Mouse (Mus musculus) kidney, adult 2 months (tissue): ENCODE measurements at regions not wholly inside any gene's neighbourhood (a gene's known extent, or its start where the extent isn't known, plus 50 kb on each side); places are given as distances from the start of the nearest gene placed in this dataset.

ENCODE experiments used
- DNase-seq: peaks from one replicate; pipeline ENCODE4 v3.0.0; 2021
- H3K27ac ChIP-seq: fragments of 200-500 bp; 2 replicates; pipeline ENCODE4 v1.5.1; 2012; ENCODE audit warnings: low read depth, low read length, control low read depth, inconsistent platforms; ENCODE audit not compliant: insufficient read depth
- H3K27me3 ChIP-seq: fragments of 200-500 bp; replicated peaks from 2 replicates; pipeline ENCODE4 v1.6.1; 2012; ENCODE audit warnings: mild to moderate bottlenecking, moderate library complexity, low read length, inconsistent platforms; ENCODE audit not compliant: control insufficient read depth, insufficient read depth
- H3K36me3 ChIP-seq: fragments of 200-500 bp; 2 replicates; pipeline ENCODE4 v1.6.1; 2012; ENCODE audit warnings: mild to moderate bottlenecking, moderate library complexity, low read length, inconsistent platforms; ENCODE audit not compliant: control insufficient read depth, insufficient read depth
- H3K4me1 ChIP-seq: fragments of 200-500 bp; 2 replicates; pipeline ENCODE4 v1.6.1; 2011; ENCODE audit warnings: low read length; ENCODE audit not compliant: control insufficient read depth, insufficient read depth
- H3K4me3 ChIP-seq: fragments of 200-500 bp; 2 replicates; pipeline ENCODE4 v1.5.1; 2011; ENCODE audit warnings: mild to moderate bottlenecking, low read depth, low read length, control low read depth; ENCODE audit not compliant: insufficient read depth
- CTCF ChIP-seq: fragments of 200-500 bp; conservative IDR thresholded peaks from 2 replicates; pipeline ENCODE4 v1.5.1; 2011; ENCODE audit warnings: low read depth, mild to moderate bottlenecking, control low read depth, low read length, moderate library complexity, mixed read lengths; ENCODE audit not compliant: insufficient read depth, insufficient read length
- POLR2A ChIP-seq: fragments of 200-500 bp; IDR thresholded peaks from one replicate; pipeline ENCODE4 v1.6.1; 2011; ENCODE audit warnings: low read depth, low read length, control low read depth
- WGBS: fragments of 180-500 bp; shearing (Covaris S2); methylation state at CpG from one replicate; pipeline ENCODE4 v1.1.7; 2018; 5-methylcytosine and 5-hydroxymethylcytosine counted together

DNA sequence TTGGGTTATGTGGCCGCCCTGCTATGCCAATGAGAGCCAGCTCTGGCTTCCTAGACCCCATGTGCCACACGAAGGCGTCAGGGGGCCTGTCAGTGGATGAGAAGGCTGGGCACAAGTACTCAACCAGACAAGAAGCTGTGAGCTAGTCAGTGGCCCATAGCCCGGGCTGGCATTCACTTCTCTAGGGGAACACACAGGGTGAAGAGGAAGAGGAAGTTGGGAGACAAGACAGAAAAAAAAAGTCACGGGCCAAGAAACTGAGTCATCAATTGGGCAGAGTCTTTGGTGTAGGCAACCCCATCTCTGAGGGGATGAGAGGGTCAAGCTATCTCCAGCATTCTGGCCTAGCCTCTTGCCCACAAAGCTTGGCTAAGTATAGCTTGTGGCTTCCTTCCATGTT lies 93.8 kb upstream of the Rybp start:
- DNase-seq: no peak
- no peak overlapping the region for H3K27ac ChIP-seq
- no peak for TF ChIP-seq CTCF
- TF ChIP-seq POLR2A: no peak
- WGBS: 87% methylated on average over 5 of the region's 5 CpGs
- H3K4me1 ChIP-seq: no peaks in the 10 kb centered on the region
- no peak overlapping the region for H3K4me3 ChIP-seq
- no peaks in the 10 kb centered on the region for H3K27me3 ChIP-seq
- no peaks in the 10 kb centered on the region for H3K36me3 ChIP-seq

GRCm38 (mm10) chr6:100380536-100380935 lies 93.3 kb upstream of the Rybp start:
- WGBS: 50% methylated on average over 6 of the region's 6 CpGs
- Histone ChIP-seq H3K27me3 (no peaks in the 10 kb centered on the region), H3K27ac (no peak overlapping the region), H3K4me3 (no peak overlapping the region), H3K36me3 (no peaks in the 10 kb centered on the region), H3K4me1 (no peaks in the 10 kb centered on the region)
- no peak for TF ChIP-seq CTCF
- no peak for TF ChIP-seq POLR2A
- DNase-seq: no peak

DNA sequence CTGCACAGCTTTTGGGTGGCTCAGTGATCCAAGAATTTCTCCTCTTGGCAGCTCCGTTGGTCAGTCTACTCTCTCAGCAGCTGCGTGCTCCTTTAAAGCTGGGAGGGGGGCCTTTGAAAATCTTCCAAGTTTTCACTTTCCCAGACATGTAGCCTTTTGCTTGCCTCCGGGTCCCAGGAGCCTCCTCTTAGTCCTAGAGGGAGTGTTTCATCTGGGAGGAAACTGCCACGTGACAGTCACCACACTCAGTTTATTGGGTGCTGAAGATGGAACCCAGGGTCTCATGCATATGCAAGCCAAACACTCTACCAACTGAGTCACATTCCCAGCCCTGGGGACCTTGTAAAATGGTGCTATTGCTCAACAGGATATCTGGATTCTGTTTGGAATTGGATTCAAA lies 92.5 kb upstream of the Rybp start:
- Histone ChIP-seq H3K4me3 (no peak overlapping the region), H3K4me1 (no peaks in the 10 kb centered on the region), H3K27me3 (no peaks in the 10 kb centered on the region), H3K36me3 (no peaks in the 10 kb centered on the region), H3K27ac (no peak overlapping the region)
- WGBS: 51% methylated on average over 4 of the region's 4 CpGs
- DNase-seq: no peak
- TF ChIP-seq POLR2A (no peak), CTCF (no peak)

GRCm38 (mm10) chr6:100378533-100378874 lies 91.2 kb upstream of the Rybp start:
- DNase-seq: no peak
- Histone ChIP-seq H3K36me3 (no peaks in the 10 kb centered on the region), H3K4me1 (no peaks in the 10 kb centered on the region), H3K27ac (no peak overlapping the region), H3K4me3 (no peak overlapping the region), H3K27me3 (no peaks in the 10 kb centered on the region)
- no peak for TF ChIP-seq POLR2A
- TF ChIP-seq CTCF: no peak
- 81% methylated on average over 4 of the region's 4 CpGs for WGBS

GRCm38 (mm10) chr6:100377828-100378532 lies 90.7 kb upstream of the Rybp start:
- H3K27ac ChIP-seq: no peak overlapping the region
- DNase-seq: no peak
- no peaks in the 10 kb centered on the region for H3K36me3 ChIP-seq
- no peaks in the 10 kb centered on the region for H3K27me3 ChIP-seq
- H3K4me1 ChIP-seq: no peaks in the 10 kb centered on the region
- WGBS: 71% methylated on average over 6 of the region's 6 CpGs
- no peak overlapping the region for H3K4me3 ChIP-seq
- no peak for TF ChIP-seq POLR2A
- no peak for TF ChIP-seq CTCF

DNA sequence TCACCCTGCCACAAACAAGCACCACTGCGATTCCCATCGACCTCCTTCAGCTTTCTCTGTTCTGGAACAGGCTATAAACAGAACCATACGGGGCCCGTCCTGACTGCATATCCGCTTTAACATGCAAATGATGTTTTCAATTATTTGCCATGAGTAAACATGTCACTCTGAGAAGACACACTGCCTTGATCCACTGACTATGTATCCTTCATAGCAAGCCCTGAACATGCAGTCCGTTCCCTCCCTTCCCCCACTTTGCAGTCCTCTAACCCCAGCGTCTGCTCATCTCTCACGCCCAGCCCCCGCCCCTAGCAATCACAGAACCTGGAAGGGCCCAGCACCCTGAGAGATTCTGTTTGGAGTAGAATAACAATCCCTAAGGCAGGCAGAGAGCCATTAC lies 89.4 kb upstream of the Rybp start:
- no peaks in the 10 kb centered on the region for H3K4me1 ChIP-seq
- 50% methylated on average over 9 of the region's 9 CpGs for WGBS
- H3K27me3 ChIP-seq: no peaks in the 10 kb centered on the region
- no peak overlapping the region for H3K4me3 ChIP-seq
- no peak overlapping the region for H3K27ac ChIP-seq
- DNase-seq: no peak
- TF ChIP-seq CTCF (no peak), POLR2A (no peak)
- no peaks in the 10 kb centered on the region for H3K36me3 ChIP-seq

DNA sequence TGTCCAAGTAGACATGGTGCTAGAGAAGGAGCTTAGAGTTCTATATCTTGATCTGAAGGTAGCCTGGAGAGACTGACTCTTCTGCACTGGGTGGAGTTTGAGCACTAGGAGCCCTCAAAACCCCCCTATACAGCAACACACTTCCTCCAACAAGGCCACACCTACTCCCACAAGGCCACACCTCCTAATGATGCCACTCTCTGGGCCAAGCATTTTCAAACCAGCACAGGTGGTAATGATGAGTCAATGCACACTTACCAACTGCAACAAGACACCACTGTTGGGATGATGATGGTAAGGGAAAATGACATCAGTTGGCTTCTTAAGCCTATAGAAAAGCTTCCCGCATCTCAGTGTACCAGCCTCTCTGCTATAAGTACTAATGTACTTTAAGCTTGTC lies 83.5 kb upstream of the Rybp start:
- TF ChIP-seq CTCF: no peak
- no peak for TF ChIP-seq POLR2A
- WGBS: 98% methylated on average over 1 of the region's 1 CpGs

DNA sequence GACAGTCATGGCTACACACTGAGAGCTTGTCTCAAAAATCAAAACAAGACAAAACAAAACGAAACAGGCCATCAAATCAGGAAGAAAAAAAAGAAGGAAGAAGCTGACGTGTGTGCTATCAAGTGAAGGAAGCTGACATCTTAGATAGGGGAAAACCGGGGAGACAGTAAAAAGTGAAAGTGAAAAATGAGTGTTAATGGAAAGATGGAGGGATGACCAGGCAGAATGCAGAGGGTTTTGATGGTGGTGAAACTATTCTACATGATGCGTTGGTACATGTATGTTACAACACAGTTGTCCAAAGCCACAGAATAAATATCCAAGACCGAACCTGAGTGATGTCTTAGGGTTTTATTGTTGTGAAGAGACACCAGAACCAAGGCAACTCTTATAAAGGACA lies 83.1 kb upstream of the Rybp start:
- H3K36me3 ChIP-seq: no peaks in the 10 kb centered on the region
- WGBS: 90% methylated on average over 5 of the region's 5 CpGs
- no peaks in the 10 kb centered on the region for H3K4me1 ChIP-seq
- H3K27ac ChIP-seq: no peak overlapping the region
- TF ChIP-seq POLR2A (no peak), CTCF (no peak)
- no peaks in the 10 kb centered on the region for H3K27me3 ChIP-seq
- no peak for DNase-seq
- no peak overlapping the region for H3K4me3 ChIP-seq

More for the DNA sequence above, 83.5 kb upstream of the Rybp start:
- Histone ChIP-seq H3K27me3 (no peaks in the 10 kb centered on the region), H3K27ac (no peak overlapping the region), H3K4me1 (no peaks in the 10 kb centered on the region), H3K36me3 (no peaks in the 10 kb centered on the region), H3K4me3 (no peak overlapping the region)
- no peak for DNase-seq
